Mouse (Mus musculus) frontal cortex, postnatal 10 days (tissue): ENCODE results near the gene Zfp947.
"Not testable (repeated sequence)": the region's sequence is repeated elsewhere in the genome, so short reads cannot be mapped to it uniquely, and the experiment has no call there.

ENCODE experiments used
- DNase-seq, 2 experiments: peaks; one replicate each; pipeline ENCODE4 v3.0.0; 2022; ENCODE audit warnings: low spot score in 2 of 2, mixed read lengths in 1 of 2

The Zfp947 gene

GRCm38 (mm10) chr17:22165722-22166294 is at the start of gene Zfp947:
TSS of gene Zfp947 (minus strand) at chr17:22166190.
- DNase-seq: peak; percentile 3 to 8

GRCm38 (mm10) chr17:22165304-22165703 is 686 bp downstream of the Zfp947 start:
- DNase-seq: not testable (repeated sequence)

GRCm38 (mm10) chr17:22153951-22154350 is 12.0 kb downstream of the Zfp947 start:
- not testable (repeated sequence) for DNase-seq

- no peak for DNase-seq
These were observed 47.2 kb downstream of the Zfp947 start for GRCm38 (mm10) chr17:22118770-22119169.
